ENCODE assay signal across 8 mouse cellular contexts in genomic region chr4:125160320-125160950, GRCm38 (mm10). TPM values are rescaled to one million over a fixed set of nuclear protein-coding genes. Genes with fewer than 3 reads are reported as not detected.
DNase-seq lines count a peak whose midpoint lies in the region; ATAC-seq and TF ChIP-seq lines count a peak whose summit lies in the region.

No protein-coding gene starts in this region.

- no peak for TF ChIP-seq POLR2A in olfactory bulb, adult 2 months (IDR thresholded peaks at IDR 0.05; ENCODE audit: insufficient read depth, low read depth, low read length)

- peak; percentile 83 for ATAC-seq in forebrain, embryonic 16.5 days
- ATAC-seq in lung, embryonic 15.5 days (ENCODE audit: borderline replicate concordance, extremely low read depth, low FRiP score, low TSS enrichment) = peak; percentile 19; the same call in 1 of the 2 replicates

- H3K9me3 ChIP-seq in E14TG2a.4 (ENCODE audit: low read length) = peaks cover 6% of the 10 kb centered on the region; the same call in 1 of the 2 replicates
- no peaks in the 10 kb centered on the region for H3K9me3 ChIP-seq in forebrain, embryonic 16.5 days (ENCODE audit: control insufficient read depth, low read length)
- no peaks in the 10 kb centered on the region for H3K9me3 ChIP-seq in lung, embryonic 15.5 days

- H3K9ac ChIP-seq in forebrain, embryonic 16.5 days (replicated peaks; ENCODE audit: low read depth, low read length) = peak overlapping the region; percentile 23; the same call in 1 of the 2 replicates
- no peak overlapping the region for H3K9ac ChIP-seq in lung, embryonic 15.5 days

- H3K27ac ChIP-seq in forebrain, embryonic 16.5 days (ENCODE audit: low read length) = no peak overlapping the region
- H3K27ac ChIP-seq in lung, embryonic 15.5 days = no peak overlapping the region
- H3K27ac ChIP-seq in olfactory bulb, adult 2 months (ENCODE audit: insufficient read depth, low read depth, low read length) = no peak overlapping the region

- peaks cover 66% of the 10 kb centered on the region for H3K4me1 ChIP-seq in E14TG2a.4 (replicated peaks; ENCODE audit: low read depth, low read length)
- peaks cover 15% of the 10 kb centered on the region for H3K4me1 ChIP-seq in forebrain, embryonic 16.5 days (replicated peaks; ENCODE audit: control insufficient read depth, insufficient read depth, low read length)
- peaks cover 4% of the 10 kb centered on the region; the same call in 1 of the 2 replicates for H3K4me1 ChIP-seq in lung, embryonic 15.5 days
- no peaks in the 10 kb centered on the region for H3K4me1 ChIP-seq in olfactory bulb, adult 2 months (ENCODE audit: control insufficient read depth, insufficient read depth, low read length)

- TF ChIP-seq CTCF in E14TG2a.4 (conservative IDR thresholded peaks at IDR 0.05; ENCODE audit: low read length) = peak; percentile 63
- TF ChIP-seq CTCF in olfactory bulb, adult 2 months (IDR thresholded peaks at IDR 0.05; ENCODE audit: insufficient read depth, low read depth, low read length) = peak; percentile 96

- H3K36me3 ChIP-seq in E14TG2a.4 (ENCODE audit: insufficient read depth, low read length) = no peaks in the 10 kb centered on the region
- no peaks in the 10 kb centered on the region for H3K36me3 ChIP-seq in forebrain, embryonic 16.5 days (ENCODE audit: control insufficient read depth, insufficient read depth)
- no peaks in the 10 kb centered on the region for H3K36me3 ChIP-seq in lung, embryonic 15.5 days

- 4% methylated on average over 19 of the region's 19 CpGs for WGBS in forebrain, embryonic 16.5 days
- WGBS in lung, embryonic 15.5 days = 5% methylated on average over 19 of the region's 19 CpGs
- 7% methylated on average over 19 of the region's 19 CpGs for WGBS in olfactory bulb, adult 2 months

- H3K4me3 ChIP-seq in E14TG2a.4 (replicated peaks; ENCODE audit: low read length) = peak overlapping the region; percentile 35; the same call in 1 of the 2 replicates
- no peak overlapping the region for H3K4me3 ChIP-seq in forebrain, embryonic 16.5 days (replicated peaks; ENCODE audit: low read length)
- no peak overlapping the region for H3K4me3 ChIP-seq in lung, embryonic 15.5 days
- H3K4me3 ChIP-seq in olfactory bulb, adult 2 months (ENCODE audit: insufficient read depth, low read depth, low read length) = no peak overlapping the region

- H3K4me2 ChIP-seq in forebrain, embryonic 16.5 days (ENCODE audit: low read length) = peak overlapping the region; percentile 42
- peak overlapping the region; percentile 35; the same call in 1 of the 2 replicates for H3K4me2 ChIP-seq in lung, embryonic 15.5 days

- DNase-seq in cerebellum, adult 11 months = peak; percentile 88
- DNase-seq in heart, postnatal 4 days = peak; percentile 91
- DNase-seq in layer of hippocampus, adult 18-20 months (ENCODE audit: low spot score in 2 of 2) = peak; percentile 87 to 94
- DNase-seq in testis, postnatal 14 days (ENCODE audit: low spot score) = peak; percentile 69

- H3K27me3 ChIP-seq in E14TG2a.4 (ENCODE audit: insufficient read depth, low read length) = peaks cover 18% of the 10 kb centered on the region
- no peaks in the 10 kb centered on the region; the same call in 1 of the 2 replicates for H3K27me3 ChIP-seq in forebrain, embryonic 16.5 days (replicated peaks; ENCODE audit: control insufficient read depth, insufficient read depth, low read length)
- no peaks in the 10 kb centered on the region; the same call in 1 of the 2 replicates for H3K27me3 ChIP-seq in lung, embryonic 15.5 days

RNA-seq across cellular contexts. Expression of gene Zc3h12a, which starts 32.8 kb away (rescaled TPM):
- polyA plus RNA-seq in forebrain, embryonic 16.5 days (2015; fragmentation: Nextera tagmentation; extraction: Ambion mirVana) = 0.13 TPM in 1 of 2 replicates, not detected in the other
- total RNA-seq in heart, postnatal 4 days (2021) = 1 to 10 TPM; 2.4 to 3.2 TPM
- 1 to 10 TPM in 1 of 2 experiments, under 1 TPM in 1; 0.99 to 1.3 TPM for total RNA-seq in layer of hippocampus, adult 18-20 months (2021)
- polyA plus RNA-seq in lung, embryonic 15.5 days (2015; fragmentation: Nextera tagmentation; extraction: Ambion mirVana) = 0.57 and 0.60 TPM in 2 replicates
- not detected in 2 replicates for polyA plus RNA-seq in olfactory bulb, adult 2 months (2012; ENCODE audit: insufficient read depth, insufficient read length, low replicate concordance, missing spikeins)
